Mouse (Mus musculus): Measurements from ENCODE around the gene Tmcc3.
A peak's percentile ranks its signal among the peaks of the same experiment; 100 is the strongest.

DNA sequence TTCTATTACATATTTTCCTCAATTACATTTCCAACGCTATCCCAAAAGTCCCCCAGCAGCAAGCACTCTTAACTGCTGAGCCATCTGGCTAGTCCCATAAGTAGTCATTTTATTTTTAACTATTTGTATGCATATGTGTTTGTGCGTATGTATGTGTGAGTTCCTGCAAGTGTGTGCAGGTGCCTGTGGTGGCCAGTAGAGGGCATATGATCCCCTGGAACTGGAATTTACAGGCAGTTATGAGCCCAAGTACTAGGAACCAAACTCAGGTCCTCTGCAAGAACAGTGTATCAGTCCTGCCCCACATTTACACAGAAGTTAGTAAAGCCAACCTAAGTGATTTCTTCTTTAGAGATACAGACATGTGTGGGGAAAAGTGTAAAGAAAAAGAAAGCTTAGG, 68.3 kb downstream of the Tmcc3 start:
- TF ChIP-seq CTCF (conservative IDR thresholded peaks at IDR 0.05 in 1 of 2, IDR thresholded peaks at IDR 0.05 in 1 of 2; ENCODE audit: low read depth in 2 of 2, low read length in 2 of 2), result peak in 1 of 2 experiments; percentile 49; a peak in 2 of 4 replicates
- no peak for TF ChIP-seq POLR2AphosphoS2 (IDR thresholded peaks at IDR 0.05; ENCODE audit: low read depth, low read length)
- no peak for TF ChIP-seq KAT2A (IDR thresholded peaks at IDR 0.05; ENCODE audit: insufficient replicate concordance, low read length)
- TF ChIP-seq ELF1 (IDR thresholded peaks at IDR 0.05; ENCODE audit: low read depth, low read length), result no peak
- no peak for TF ChIP-seq JUN (IDR thresholded peaks at IDR 0.05; ENCODE audit: insufficient read depth, low read depth, low read length)
- no peak for TF ChIP-seq MAZ (IDR thresholded peaks at IDR 0.05; ENCODE audit: low read depth, low read length)
- no peak for TF ChIP-seq TBP (conservative IDR thresholded peaks at IDR 0.05; ENCODE audit: low read depth, low read length)
- TF ChIP-seq MAFK (IDR thresholded peaks at IDR 0.05; ENCODE audit: insufficient replicate concordance, low read length), result no peak
